Mouse (Mus musculus) brain, embryonic 14.5 days (tissue): Measurements from ENCODE around the gene 2310033P09Rik.

Source experiments
- CTCF ChIP-seq: fragments of 200-500 bp; IDR thresholded peaks from 2 replicates; pipeline ENCODE4 v1.5.1; 2012; ENCODE audit warnings: inconsistent platforms, mild to moderate bottlenecking, moderate library complexity, borderline replicate concordance; ENCODE audit not compliant: insufficient read depth, insufficient read length; ENCODE audit errors: extremely low read depth
- POLR2A ChIP-seq: fragments of 200-500 bp; IDR thresholded peaks from 2 replicates; pipeline ENCODE4 v1.6.1; 2012; ENCODE audit warnings: mild to moderate bottlenecking, inconsistent platforms, borderline replicate concordance; ENCODE audit not compliant: poor library complexity, insufficient read depth, insufficient read length, severe bottlenecking; ENCODE audit errors: extremely low read depth

DNA sequence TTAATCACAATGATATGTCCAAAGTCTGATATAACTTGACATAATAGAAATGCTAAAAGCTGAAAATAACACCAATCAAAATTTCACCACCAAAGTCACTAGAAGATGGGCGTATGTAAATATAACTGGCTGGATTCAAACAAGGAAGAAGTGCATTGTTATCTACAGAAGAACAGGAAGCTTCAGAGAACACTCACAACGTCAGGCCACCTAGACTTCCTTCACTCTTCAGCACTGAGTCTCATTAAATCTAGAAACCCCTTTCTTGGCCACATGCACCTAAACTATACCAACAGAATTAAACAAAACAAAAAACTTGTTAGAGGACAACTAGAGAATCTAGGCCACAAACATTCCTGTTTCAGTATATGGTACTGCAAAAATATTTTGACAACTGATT is 16.3 kb downstream of the 2310033P09Rik start:
- TF ChIP-seq CTCF (no peak), POLR2A (no peak)
